Mouse (Mus musculus) liver, postnatal 0 days (tissue): Measurements from ENCODE around the gene Itih3. TPM values are rescaled to one million over a fixed set of nuclear protein-coding genes. Genes with fewer than 3 reads are reported as not detected.
A peak's percentile ranks its signal among the peaks of the same experiment; 100 is the strongest.

Source experiments
- ATAC-seq: fragments of 200-750 bp; cut with Nextera tagmentation; 2 replicates; pipeline ENCODE4 v1.8.0; 2017; ENCODE audit warnings: mild to moderate bottlenecking, moderate library complexity
- DNase-seq: peaks from one replicate; pipeline ENCODE4 v3.0.0-alpha.2; 2016
- H3K27ac ChIP-seq: fragments of 300-500 bp; sonication (generic); 2 replicates; pipeline ENCODE4 v1.5.1; 2014; ENCODE audit warnings: antibody characterized with exemption, moderate library complexity, mild to moderate bottlenecking, low read depth
- H3K27me3 ChIP-seq: fragments of 300-500 bp; sonication (generic); 2 replicates; pipeline ENCODE4 v1.6.1; 2014; ENCODE audit warnings: low read length, control low read depth, mixed read lengths; ENCODE audit not compliant: insufficient read depth
- H3K36me3 ChIP-seq: fragments of 300-500 bp; sonication (generic); replicated peaks from 2 replicates; pipeline ENCODE4 v1.6.1; 2014; ENCODE audit warnings: mild to moderate bottlenecking, control low read depth, low read length, moderate library complexity, mixed read lengths; ENCODE audit not compliant: insufficient read depth
- H3K4me1 ChIP-seq: fragments of 300-500 bp; sonication (generic); 2 replicates; pipeline ENCODE4 v1.6.1; 2014; ENCODE audit warnings: antibody characterized with exemption, mild to moderate bottlenecking, control low read depth; ENCODE audit not compliant: insufficient read depth
- H3K4me2 ChIP-seq: fragments of 300-500 bp; sonication (generic); 2 replicates; pipeline ENCODE4 v1.6.1; 2014; ENCODE audit warnings: low read depth, mild to moderate bottlenecking, low read length, moderate library complexity, mixed read lengths
- H3K4me3 ChIP-seq: fragments of 300-500 bp; sonication (generic); 2 replicates; pipeline ENCODE4 v1.5.1; 2014; ENCODE audit warnings: low read depth, low read length
- H3K9ac ChIP-seq: fragments of 300-500 bp; sonication (generic); replicated peaks from 2 replicates; pipeline ENCODE4 v1.6.1; 2014; ENCODE audit warnings: mild to moderate bottlenecking, moderate library complexity
- H3K9me3 ChIP-seq: fragments of 300-500 bp; sonication (generic); 2 replicates; pipeline ENCODE4 v1.6.1; 2016; ENCODE audit warnings: mild to moderate bottlenecking, control low read depth, low read length, mixed read lengths
- CTCF ChIP-seq: sonication (generic); IDR thresholded peaks from 2 replicates; pipeline ENCODE4 v1.5.1; 2016; ENCODE audit warnings: antibody characterized with exemption, low read depth
- EP300 ChIP-seq: IDR thresholded peaks from 2 replicates; pipeline ENCODE4 v1.6.1; 2016; ENCODE audit warnings: antibody characterized with exemption, low read depth, mild to moderate bottlenecking
- WGBS: fragments of 180-500 bp; shearing (Covaris S2); extraction: QIAGEN DNeasy Blood & Tissue Kit; methylation state at CpG from one replicate; pipeline ENCODE4 v1.1.7; 2014; ENCODE audit not compliant: insufficient replicate concordance; 5-methylcytosine and 5-hydroxymethylcytosine counted together
- polyA plus RNA-seq: library from polyadenylated mRNA; unstranded; fragments of >200 nt; fragmentation: Nextera tagmentation; extraction: Ambion mirVana; gene quantifications from 2 replicates; pipeline ENCODE4 v1.2.1, GENCODE M21; 2015

Gene Itih3
- polyA plus RNA-seq = 1,712 and 1,929 TPM in 2 replicates

- Histone ChIP-seq H3K4me2 (peak within 1 kb of the TSS; percentile 66), H3K9ac (peak within 1 kb of the TSS; percentile 74), H3K9me3 (no peaks in the 10 kb centered on the region), H3K27me3 (no peaks in the 10 kb centered on the region), H3K27ac (peak within 1 kb of the TSS; percentile 91), H3K36me3 (peaks cover 7% of the 10 kb centered on the region; the same call in 1 of the 2 replicates), H3K4me1 (peaks cover 9% of the 10 kb centered on the region; the same call in 1 of the 2 replicates), H3K4me3 (peak within 1 kb of the TSS; percentile 50)
- ATAC-seq (peak; percentile 82), DNase-seq (peak; percentile 78)
- TF ChIP-seq CTCF = no peak
- TF ChIP-seq EP300 = peak; percentile 81
- WGBS = 37% methylated on average over 6 of the region's 6 CpGs
Measured at GRCm38 (mm10) chr14:30923375-30924105, at the start of gene Itih3. Itih3 (minus strand) TSS chr14:30923760.

DNA sequence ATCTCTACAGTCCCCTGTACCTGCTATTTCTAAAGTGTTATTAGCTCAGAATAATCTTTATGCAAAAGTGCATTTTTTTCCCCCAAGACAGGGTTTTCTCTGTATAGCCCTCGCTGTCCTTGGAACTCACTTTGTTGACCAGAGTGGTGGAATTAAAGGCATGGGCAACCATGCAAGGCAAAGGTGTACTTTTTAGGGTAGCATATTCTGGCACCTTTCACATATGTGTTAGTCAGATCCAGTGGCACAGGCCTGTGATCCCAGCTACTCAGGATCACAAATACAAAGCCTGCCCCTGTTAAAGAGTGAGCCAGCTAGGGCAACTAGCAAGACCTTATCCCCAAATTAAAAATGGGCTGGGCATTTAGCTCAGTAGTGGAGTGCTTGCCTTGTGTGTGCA is 36.8 kb upstream of the Itih3 start:
- Histone ChIP-seq H3K27me3 (no peaks in the 10 kb centered on the region), H3K9me3 (no peaks in the 10 kb centered on the region), H3K4me3 (no peak overlapping the region), H3K4me2 (no peak overlapping the region), H3K36me3 (peaks cover 2% of the 10 kb centered on the region; the same call in 1 of the 2 replicates), H3K27ac (no peak overlapping the region), H3K9ac (no peak overlapping the region), H3K4me1 (no peaks in the 10 kb centered on the region)
- ATAC-seq = no peak
- DNase-seq = no peak
- no peak for TF ChIP-seq CTCF
- TF ChIP-seq EP300 = no peak
- 83% methylated on average over 1 of the region's 1 CpGs for WGBS

- no peak overlapping the region for H3K4me3 ChIP-seq
- no peak overlapping the region for H3K9ac ChIP-seq
- H3K27me3 ChIP-seq = no peaks in the 10 kb centered on the region
- no peak overlapping the region for H3K27ac ChIP-seq
- no peak for DNase-seq
- H3K9me3 ChIP-seq = no peaks in the 10 kb centered on the region
- peak; percentile 40; the same call in 1 of the 2 replicates for ATAC-seq
- H3K36me3 ChIP-seq = no peaks in the 10 kb centered on the region; the same call in 1 of the 2 replicates
- WGBS = 61% methylated on average over 4 of the region's 4 CpGs
- no peak overlapping the region for H3K4me2 ChIP-seq
- no peaks in the 10 kb centered on the region for H3K4me1 ChIP-seq
- TF ChIP-seq EP300 (no peak), CTCF (no peak)
Measured at GRCm38 (mm10) chr14:30959031-30959430, 35.5 kb upstream of the Itih3 start.

DNA sequence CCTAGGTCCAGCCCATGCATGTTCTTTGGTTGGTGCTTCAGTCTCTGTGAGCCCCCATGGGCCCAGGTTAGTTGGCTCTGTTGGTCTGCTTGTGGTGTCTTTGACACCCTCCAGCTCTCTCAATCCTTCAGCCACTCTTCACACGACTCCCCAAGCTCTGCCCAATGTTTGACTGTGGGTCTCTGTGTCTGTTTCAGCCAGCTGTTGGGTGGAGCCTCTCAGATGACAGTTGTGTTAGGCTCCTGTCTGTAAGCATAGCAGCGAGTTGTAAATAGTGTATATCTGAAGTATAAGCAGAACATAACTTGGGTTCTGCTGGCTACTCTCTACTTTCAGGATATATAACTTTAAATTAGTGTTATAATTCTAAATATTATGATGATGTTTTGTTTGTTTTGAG is 35.0 kb upstream of the Itih3 start:
- no peak for TF ChIP-seq EP300
- no peak for TF ChIP-seq CTCF
- no peaks in the 10 kb centered on the region for H3K9me3 ChIP-seq
- H3K4me3 ChIP-seq = no peak overlapping the region
- no peaks in the 10 kb centered on the region for H3K27me3 ChIP-seq
- H3K4me2 ChIP-seq = no peak overlapping the region
- no peak overlapping the region for H3K9ac ChIP-seq
- no peaks in the 10 kb centered on the region for H3K4me1 ChIP-seq
- 73% methylated on average over 2 of the region's 2 CpGs for WGBS
- no peak overlapping the region for H3K27ac ChIP-seq
- H3K36me3 ChIP-seq = no peaks in the 10 kb centered on the region; the same call in 1 of the 2 replicates
- DNase-seq = no peak
- ATAC-seq = no peak

DNA sequence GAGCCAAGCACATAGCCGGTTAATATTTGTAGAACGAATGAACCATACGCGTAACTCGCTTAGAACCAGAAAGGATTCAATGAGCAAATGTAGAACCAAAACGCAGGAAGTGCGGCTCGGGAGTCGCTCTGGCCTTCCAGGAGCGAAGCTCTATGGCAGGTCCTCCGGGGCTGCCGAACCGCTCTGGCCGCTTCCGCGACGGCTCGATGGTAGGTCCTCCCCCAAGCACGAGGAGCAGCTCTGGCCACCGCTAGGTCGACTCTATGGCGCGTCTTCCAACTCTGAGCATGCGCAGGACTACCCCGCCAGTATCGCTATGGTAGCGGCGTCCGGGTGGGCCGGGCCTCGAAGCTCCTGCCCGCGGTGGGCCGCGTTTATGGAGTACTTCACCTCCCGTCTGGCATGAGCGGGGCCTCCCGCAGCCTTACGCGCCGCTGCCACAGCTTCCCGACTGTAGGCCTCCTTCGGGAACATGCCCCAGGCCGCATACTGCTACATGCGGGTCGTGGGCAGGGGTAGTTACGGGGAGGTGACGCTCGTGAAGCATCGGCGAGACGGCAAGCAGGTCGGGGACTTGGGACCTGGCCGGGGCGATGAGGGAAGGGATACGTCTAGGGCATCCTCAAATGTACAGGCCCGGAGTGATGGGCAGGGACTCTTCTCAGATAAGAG is 27.7 kb upstream of the Itih3 start, which contains the start of gene Nek4:
Nek4 (plus strand) TSS at position 224 of the 672 bp plus-strand sequence.
- WGBS = under 1% methylated on average over 57 of the region's 57 CpGs
- H3K4me2 ChIP-seq = peak within 1 kb of the TSS; percentile 92
- peak within 1 kb of the TSS; percentile 73 for H3K27ac ChIP-seq
- H3K4me1 ChIP-seq = peaks cover 11% of the 10 kb centered on the region
- H3K27me3 ChIP-seq = no peaks in the 10 kb centered on the region
- no peaks in the 10 kb centered on the region for H3K36me3 ChIP-seq
- no peaks in the 10 kb centered on the region for H3K9me3 ChIP-seq
- ATAC-seq (peak; percentile 98), DNase-seq (peak; percentile 95)
- H3K4me3 ChIP-seq = peak within 1 kb of the TSS; percentile 69
- H3K9ac ChIP-seq = peak within 1 kb of the TSS; percentile 80
- TF ChIP-seq EP300 = 0 out of 2 replicates have a peak, but pooled peaks have one; percentile 42
- TF ChIP-seq CTCF = peak; percentile 40

DNA sequence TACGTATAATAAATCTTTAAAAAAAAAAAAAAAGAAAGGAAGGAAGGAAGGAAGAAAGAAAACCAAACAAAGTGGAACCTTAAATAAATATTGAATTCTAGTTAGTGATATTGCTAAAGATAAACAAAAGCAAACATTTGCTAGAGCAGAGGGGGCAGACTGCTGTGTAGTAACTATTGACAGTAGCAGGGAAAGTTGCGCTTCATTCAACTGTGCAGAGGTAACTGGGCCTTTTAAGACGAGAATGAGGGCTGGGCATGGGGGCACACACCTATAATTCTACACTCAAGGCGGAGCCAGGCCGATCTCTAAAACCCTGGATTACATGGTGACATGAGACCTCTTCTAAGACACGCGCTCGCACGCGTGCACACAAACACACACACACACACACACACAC is 26.4 kb upstream of the Itih3 start:
- no peak; the same call in 1 of the 2 replicates for TF ChIP-seq CTCF
- no peak for TF ChIP-seq EP300
- no peak overlapping the region for H3K9ac ChIP-seq
- peak; percentile 16; the same call in 1 of the 2 replicates for ATAC-seq
- no peak for DNase-seq
- no peaks in the 10 kb centered on the region for H3K27me3 ChIP-seq
- H3K9me3 ChIP-seq = no peaks in the 10 kb centered on the region
- 0 out of 2 replicates have a peak overlapping the region, but pooled peaks have one; percentile 92 for H3K4me2 ChIP-seq
- H3K27ac ChIP-seq = peak overlapping the region; percentile 73; the same call in 1 of the 2 replicates
- no peaks in the 10 kb centered on the region for H3K36me3 ChIP-seq
- WGBS = 80% methylated on average over 10 of the region's 10 CpGs
- H3K4me1 ChIP-seq = peaks cover 11% of the 10 kb centered on the region
- no peak overlapping the region for H3K4me3 ChIP-seq
